Mouse (Mus musculus) heart, postnatal 4 days (tissue): Measurements from ENCODE around the gene Gon4l. TPM values are rescaled to one million over a fixed set of nuclear protein-coding genes. Genes with fewer than 3 reads are reported as not detected.

ENCODE experiments used
- DNase-seq: peaks from one replicate; pipeline ENCODE4 v3.0.0; 2021
- total RNA-seq, 2 experiments: library from RNA; stranded (reverse); gene quantifications; 2 replicates each; pipeline ENCODE4 v1.2.3; 2021

The Gon4l gene
- total RNA-seq, 2 experiments from 2014 or later, result 28.0 to 31.7 TPM

DNA sequence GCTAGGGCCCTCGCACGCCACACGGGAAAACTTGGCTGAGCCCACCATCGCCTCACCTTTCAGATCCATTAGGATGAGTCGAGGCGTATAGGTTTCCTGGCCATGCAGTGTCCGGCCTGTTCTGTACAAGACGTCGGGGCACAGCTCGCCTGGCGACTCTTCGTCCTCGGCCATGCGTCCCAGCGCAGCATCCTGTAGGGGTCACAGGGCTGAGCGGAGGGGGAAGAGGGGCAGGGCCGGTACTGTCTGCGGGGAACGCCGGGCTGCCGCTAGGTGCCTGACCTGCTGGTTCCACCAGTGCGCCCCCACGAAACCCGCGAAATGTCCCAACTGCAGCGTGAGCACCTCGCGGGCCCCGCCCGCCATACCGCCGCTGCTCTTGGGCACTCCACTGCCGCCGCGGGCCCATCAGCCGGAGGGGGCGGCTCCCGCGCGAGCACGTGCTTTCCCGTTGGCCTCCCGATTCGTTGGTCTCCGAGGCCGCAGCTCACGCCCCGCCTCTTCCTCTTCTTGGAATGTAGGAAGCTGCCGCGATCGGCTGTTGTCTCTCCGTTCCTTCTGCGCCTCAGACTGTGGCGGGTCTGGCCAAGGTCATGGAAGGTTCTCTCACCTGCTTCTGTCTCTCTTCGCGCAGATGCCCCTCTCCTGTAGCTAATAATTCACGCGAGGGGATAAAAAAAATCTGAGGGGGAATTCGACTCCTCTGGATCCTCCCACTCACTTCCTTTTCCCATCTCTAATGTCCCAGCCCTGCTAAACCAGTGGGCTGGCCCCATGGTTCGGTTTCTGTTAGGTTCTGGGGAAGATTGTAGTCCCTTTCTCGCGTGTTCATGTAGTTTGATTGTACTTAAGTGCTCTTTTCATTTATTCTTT lies 78.7 kb downstream of the Gon4l start, which contains the start of gene Msto1:
TSS of gene Msto1 (minus strand) at position 489 of the 873 bp plus-strand sequence.
- peak; percentile 92 for DNase-seq

- DNase-seq, result no peak
These were observed 79.4 kb downstream of the Gon4l start for GRCm38 (mm10) chr3:88914384-88914810.

DNA sequence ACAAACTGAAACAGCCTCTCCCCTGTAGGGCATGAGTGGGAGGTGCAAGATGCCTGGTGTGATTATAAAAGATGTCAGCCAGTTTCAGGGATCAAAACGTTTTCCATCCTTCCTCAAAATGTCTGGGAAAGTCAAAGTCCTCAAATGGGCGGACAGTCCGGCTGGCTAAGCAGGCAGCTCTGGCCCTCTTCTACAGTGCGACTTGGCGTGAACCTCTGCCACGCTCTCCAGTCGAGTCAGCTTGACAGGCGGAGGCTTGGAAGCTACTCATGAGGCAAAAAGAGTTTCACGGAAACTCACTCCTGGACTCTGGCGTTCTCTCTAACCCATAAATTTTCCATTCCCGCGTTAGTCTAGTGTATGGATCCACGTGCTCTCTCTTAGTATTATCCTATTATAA lies 84.0 kb downstream of the Gon4l start:
- DNase-seq, result no peak

DNA sequence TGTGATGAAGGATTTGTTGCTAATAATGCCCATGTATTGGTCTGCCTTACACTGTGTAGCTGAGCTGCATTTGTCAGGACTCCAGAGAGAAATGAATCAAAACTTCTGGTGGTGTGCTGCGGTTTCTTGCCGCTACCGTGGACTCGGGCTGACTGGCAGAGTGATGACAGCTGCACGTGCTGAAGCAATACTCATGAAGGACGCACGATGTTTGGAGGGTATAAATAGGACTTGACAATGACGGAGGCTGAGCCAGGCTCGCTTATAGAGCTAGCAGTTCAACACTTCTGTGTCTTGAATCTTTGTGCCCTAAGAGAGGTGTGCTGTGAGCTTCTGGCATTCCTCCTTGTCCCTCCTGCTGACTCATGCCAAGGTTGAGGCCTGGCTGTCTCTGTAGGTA lies 86.4 kb downstream of the Gon4l start:
- DNase-seq, result peak; percentile 56

DNA sequence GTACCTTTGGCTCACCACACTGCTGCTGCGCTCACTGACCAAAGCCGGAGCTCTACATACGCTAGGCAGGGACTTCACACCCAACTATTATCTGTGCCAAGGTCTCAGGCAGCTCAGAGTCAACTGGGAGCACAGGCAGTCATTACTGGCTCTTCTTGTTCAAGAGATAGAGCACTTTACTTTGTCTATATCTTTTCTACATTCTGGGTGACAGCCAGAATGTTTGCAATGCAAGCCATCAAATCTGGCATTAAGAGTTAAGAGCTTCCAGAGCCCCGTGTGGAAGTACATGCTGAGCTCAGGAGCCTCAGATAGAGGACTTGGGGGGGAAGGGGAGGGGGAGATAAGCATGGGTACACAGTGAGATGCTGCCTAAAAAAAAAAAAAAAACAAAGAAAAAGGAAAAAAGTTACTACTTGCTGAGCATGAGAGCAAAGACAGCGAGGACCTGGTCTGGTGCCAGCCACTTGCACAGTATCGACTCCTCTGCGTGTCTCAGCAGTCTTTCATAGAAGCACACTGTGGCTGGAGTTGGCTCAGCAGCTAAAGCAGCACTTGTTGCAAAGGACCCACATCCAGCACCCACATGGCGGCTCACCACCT lies 89.1 kb downstream of the Gon4l start:
- peak; percentile 62 for DNase-seq

DNA sequence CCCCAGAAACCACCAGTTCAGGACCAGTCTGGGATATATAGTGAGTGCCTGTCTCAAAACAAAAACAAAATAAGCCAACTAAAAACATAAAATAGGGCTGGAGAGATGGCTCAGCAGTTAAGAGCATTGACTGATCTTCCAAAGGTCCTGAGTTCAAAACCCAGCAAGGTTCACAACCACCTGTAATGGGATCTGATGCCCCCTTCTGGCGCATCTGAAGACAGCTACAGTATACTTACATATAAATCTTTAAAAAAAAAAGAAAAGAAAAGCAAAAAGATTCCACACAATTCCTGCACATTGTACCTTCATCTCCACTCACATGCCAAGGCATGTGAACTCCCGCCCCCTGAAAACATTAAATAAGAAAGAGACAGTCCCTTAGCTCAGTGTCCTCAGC lies 90.6 kb downstream of the Gon4l start:
- DNase-seq, result no peak

- DNase-seq, result no peak
These were observed 94.5 kb downstream of the Gon4l start for GRCm38 (mm10) chr3:88929501-88929900.

- no peak for DNase-seq
These were observed 104.0 kb downstream of the Gon4l start for GRCm38 (mm10) chr3:88939071-88939470.

DNA sequence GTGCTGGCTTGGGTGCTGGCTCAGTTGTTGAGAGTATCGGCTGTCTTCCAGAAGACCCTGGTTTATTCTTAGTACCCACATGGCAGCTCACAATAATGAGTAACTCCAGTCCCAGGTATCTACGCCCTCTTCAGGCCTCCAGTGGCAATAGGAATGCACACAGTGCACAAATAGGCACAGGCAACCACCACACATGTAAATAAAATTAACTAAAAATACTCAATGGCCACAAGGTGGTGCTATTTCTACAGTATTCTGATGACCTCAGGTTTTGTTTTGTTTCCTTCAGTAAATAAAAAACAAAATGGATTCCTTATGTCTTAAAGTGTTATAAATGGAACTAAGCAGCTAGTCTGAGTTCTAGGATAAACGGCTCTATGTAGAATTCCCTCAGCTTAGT lies 104.7 kb downstream of the Gon4l start:
- DNase-seq, result no peak

- DNase-seq, result no peak
These were observed 107.4 kb downstream of the Gon4l start for GRCm38 (mm10) chr3:88942316-88942880.

GRCm38 (mm10) chr3:88944109-88944508 lies 109.1 kb downstream of the Gon4l start:
- DNase-seq, result no peak

- peak; percentile 94 for DNase-seq
These were observed 115.0 kb downstream of the Gon4l start for GRCm38 (mm10) chr3:88949786-88950575.

GRCm38 (mm10) chr3:88950576-88951326 lies 115.7 kb downstream of the Gon4l start, which contains the start of the genes Ash1l and Dap3:
Gene Ash1l (plus strand): TSS chr3:88950622.
Gene Dap3 (minus strand): TSS chr3:88951181.
- DNase-seq, result peak; percentile 80

- DNase-seq, result no peak
These were observed 116.3 kb downstream of the Gon4l start for GRCm38 (mm10) chr3:88951327-88951800.

GRCm38 (mm10) chr3:88953246-88953645 lies 118.2 kb downstream of the Gon4l start:
- no peak for DNase-seq

- DNase-seq, result no peak
These were observed 118.7 kb downstream of the Gon4l start for GRCm38 (mm10) chr3:88953736-88954135.

Other genes starting within 250 kb of the Gon4l start
- gene Arhgef2, start 229.3 kb upstream of the Gon4l start, total RNA-seq, result 100 to 1,000 TPM; 104 to 109 TPM
- under 1 TPM in 1 of 2 experiments, not detected in 1; 0.20 TPM for gene Rxfp4, start 182.1 kb upstream of the Gon4l start, total RNA-seq
- 10 to 100 TPM; 44.9 to 49.2 TPM for gene Khdc4, start 149.4 kb upstream of the Gon4l start, total RNA-seq
- gene Rit1, start 118.4 kb upstream of the Gon4l start, total RNA-seq, result 10 to 100 TPM; 43.4 to 48.0 TPM
- 1 to 10 TPM; 5.0 to 7.1 TPM for gene Syt11, start 60.1 kb upstream of the Gon4l start, total RNA-seq
- 10 to 100 TPM; 28.5 to 29.9 TPM for gene Msto1, start 78.8 kb downstream of the Gon4l start, total RNA-seq
- 10 to 100 TPM; 42.0 to 46.8 TPM for gene Ash1l, start 115.4 kb downstream of the Gon4l start, total RNA-seq
- 100 to 1,000 TPM; 102 to 114 TPM for gene Dap3, start 116.0 kb downstream of the Gon4l start, total RNA-seq